Mouse (Mus musculus) lung, embryonic 16.5 days (tissue): ENCODE data around the gene B430218F22Rik. TPM values are rescaled to one million over a fixed set of nuclear protein-coding genes. Genes with fewer than 3 reads are reported as not detected.

ENCODE experiments used
- ATAC-seq: fragments of 200-750 bp; cut with Nextera tagmentation; 2 replicates; pipeline ENCODE4 v1.8.0; 2017; ENCODE audit warnings: low read depth, mild to moderate bottlenecking, moderate library complexity
- H3K27ac ChIP-seq: fragments of 300-500 bp; sonication (generic); 2 replicates; pipeline ENCODE4 v1.5.1; 2014; ENCODE audit warnings: mild to moderate bottlenecking, control low read depth, low read length
- H3K27me3 ChIP-seq: fragments of 300-500 bp; sonication (generic); 2 replicates; pipeline ENCODE4 v1.6.1; 2014; ENCODE audit warnings: low read depth, low read length, mixed read lengths; ENCODE audit not compliant: control insufficient read depth, insufficient read depth
- H3K36me3 ChIP-seq: fragments of 300-500 bp; sonication (generic); 2 replicates; pipeline ENCODE4 v1.6.1; 2014; ENCODE audit warnings: low read length; ENCODE audit not compliant: control insufficient read depth, insufficient read depth
- H3K4me1 ChIP-seq: fragments of 300-500 bp; sonication (generic); replicated peaks from 2 replicates; pipeline ENCODE4 v1.6.1; 2014; ENCODE audit warnings: low read length, mixed read lengths; ENCODE audit not compliant: control insufficient read depth, insufficient read depth
- H3K4me2 ChIP-seq: fragments of 300-500 bp; sonication (generic); 2 replicates; pipeline ENCODE4 v1.6.1; 2014; ENCODE audit warnings: low read depth, low read length, control low read depth
- H3K4me3 ChIP-seq: fragments of 300-500 bp; sonication (generic); 2 replicates; pipeline ENCODE4 v1.5.1; 2014; ENCODE audit warnings: mild to moderate bottlenecking, low read length, control low read depth
- H3K9ac ChIP-seq: fragments of 300-500 bp; sonication (generic); 2 replicates; pipeline ENCODE4 v1.6.1; 2014; ENCODE audit warnings: low read length, control low read depth
- H3K9me3 ChIP-seq: fragments of 300-500 bp; sonication (generic); 2 replicates; pipeline ENCODE4 v1.6.1; 2016; ENCODE audit warnings: low read length; ENCODE audit not compliant: control insufficient read depth
- WGBS: fragments of 180-500 bp; shearing (Covaris S2); extraction: QIAGEN DNeasy Blood & Tissue Kit; methylation state at CpG from one replicate; pipeline ENCODE4 v1.1.7; 2014; 5-methylcytosine and 5-hydroxymethylcytosine counted together
- polyA plus RNA-seq: library from polyadenylated mRNA; unstranded; fragments of >200 nt; fragmentation: Nextera tagmentation; extraction: Ambion mirVana; gene quantifications from 2 replicates; pipeline ENCODE4 v1.2.1, GENCODE M21; 2015

The B430218F22Rik gene
- polyA plus RNA-seq, 1 experiment from 2014 or later = 0.68 TPM

- ATAC-seq = no peak
- Histone ChIP-seq H3K27ac (no peak overlapping the region), H3K4me2 (no peak overlapping the region), H3K9me3 (no peaks in the 10 kb centered on the region), H3K36me3 (no peaks in the 10 kb centered on the region), H3K4me1 (no peaks in the 10 kb centered on the region), H3K27me3 (no peaks in the 10 kb centered on the region), H3K9ac (no peak overlapping the region), H3K4me3 (no peak overlapping the region)
- WGBS = 81% methylated on average over 3 of the region's 3 CpGs
Measured at GRCm38 (mm10) chr13:118395803-118396202, 9.4 kb downstream of the B430218F22Rik start.

GRCm38 (mm10) chr13:118400340-118400739 is 13.9 kb downstream of the B430218F22Rik start:
- H3K4me2 ChIP-seq = no peak overlapping the region
- H3K9ac ChIP-seq = no peak overlapping the region
- H3K27me3 ChIP-seq = no peaks in the 10 kb centered on the region
- H3K27ac ChIP-seq = no peak overlapping the region
- 67% methylated on average over 6 of the region's 6 CpGs for WGBS
- no peak overlapping the region for H3K4me3 ChIP-seq
- H3K36me3 ChIP-seq = no peaks in the 10 kb centered on the region
- no peaks in the 10 kb centered on the region for H3K9me3 ChIP-seq
- H3K4me1 ChIP-seq = no peaks in the 10 kb centered on the region
- ATAC-seq = no peak

GRCm38 (mm10) chr13:118403544-118403943 is 17.1 kb downstream of the B430218F22Rik start:
- no peaks in the 10 kb centered on the region for H3K4me1 ChIP-seq
- no peaks in the 10 kb centered on the region for H3K36me3 ChIP-seq
- no peak overlapping the region for H3K4me2 ChIP-seq
- H3K27me3 ChIP-seq = no peaks in the 10 kb centered on the region
- H3K27ac ChIP-seq = no peak overlapping the region
- no peaks in the 10 kb centered on the region for H3K9me3 ChIP-seq
- H3K9ac ChIP-seq = no peak overlapping the region
- H3K4me3 ChIP-seq = no peak overlapping the region
- no peak for ATAC-seq

- H3K9me3 ChIP-seq = no peaks in the 10 kb centered on the region
- no peaks in the 10 kb centered on the region for H3K4me1 ChIP-seq
- no peaks in the 10 kb centered on the region for H3K36me3 ChIP-seq
- H3K4me3 ChIP-seq = no peak overlapping the region
- 51% methylated on average over 6 of the region's 6 CpGs for WGBS
- no peaks in the 10 kb centered on the region for H3K27me3 ChIP-seq
- no peak overlapping the region for H3K27ac ChIP-seq
- no peak overlapping the region for H3K4me2 ChIP-seq
- no peak overlapping the region for H3K9ac ChIP-seq
- ATAC-seq = no peak
Measured at GRCm38 (mm10) chr13:118411297-118411992, 25.0 kb downstream of the B430218F22Rik start.

- ATAC-seq = no peak
- Histone ChIP-seq H3K9ac (no peak overlapping the region), H3K4me3 (no peak overlapping the region), H3K27ac (no peak overlapping the region), H3K36me3 (no peaks in the 10 kb centered on the region), H3K27me3 (no peaks in the 10 kb centered on the region), H3K9me3 (no peaks in the 10 kb centered on the region), H3K4me1 (no peaks in the 10 kb centered on the region), H3K4me2 (no peak overlapping the region)
- 36% methylated on average over 4 of the region's 4 CpGs for WGBS
Measured at GRCm38 (mm10) chr13:118418163-118418562, 31.7 kb downstream of the B430218F22Rik start.

- no peaks in the 10 kb centered on the region for H3K9me3 ChIP-seq
- H3K4me3 ChIP-seq = no peak overlapping the region
- H3K36me3 ChIP-seq = no peaks in the 10 kb centered on the region
- H3K4me2 ChIP-seq = no peak overlapping the region
- no peak overlapping the region for H3K9ac ChIP-seq
- H3K4me1 ChIP-seq = no peaks in the 10 kb centered on the region
- H3K27me3 ChIP-seq = no peaks in the 10 kb centered on the region
- no peak for ATAC-seq
- WGBS = 88% methylated on average over 1 of the region's 1 CpGs
- no peak overlapping the region for H3K27ac ChIP-seq
Measured at GRCm38 (mm10) chr13:118420408-118420807, 34.0 kb downstream of the B430218F22Rik start.

- Histone ChIP-seq H3K27ac (no peak overlapping the region), H3K4me2 (no peak overlapping the region), H3K27me3 (no peaks in the 10 kb centered on the region), H3K4me3 (no peak overlapping the region), H3K4me1 (no peaks in the 10 kb centered on the region), H3K36me3 (no peaks in the 10 kb centered on the region), H3K9ac (no peak overlapping the region), H3K9me3 (no peaks in the 10 kb centered on the region)
- 68% methylated on average over 1 of the region's 1 CpGs for WGBS
- no peak for ATAC-seq
Measured at GRCm38 (mm10) chr13:118420847-118421246, 34.4 kb downstream of the B430218F22Rik start.

Other genes starting within 250 kb of the B430218F22Rik start
- 25.1 and 28.0 TPM in 2 replicates for gene Mrps30, start 622 bp downstream of the B430218F22Rik start, polyA plus RNA-seq